Mouse (Mus musculus) spleen, postnatal 0 days (tissue): ENCODE results near the gene A730071L15Rik. TPM values are rescaled to one million over a fixed set of nuclear protein-coding genes. Genes with fewer than 3 reads are reported as not detected.

Source experiments
- polyA plus RNA-seq: library from polyadenylated mRNA; unstranded; fragments of >200 nt; fragmentation: Nextera tagmentation; extraction: Ambion mirVana; gene quantifications from 2 replicates; pipeline ENCODE4 v1.2.1, GENCODE M21; 2015

A730071L15Rik gene
- 0.24 and 0.40 TPM in 2 replicates for polyA plus RNA-seq

DNA sequence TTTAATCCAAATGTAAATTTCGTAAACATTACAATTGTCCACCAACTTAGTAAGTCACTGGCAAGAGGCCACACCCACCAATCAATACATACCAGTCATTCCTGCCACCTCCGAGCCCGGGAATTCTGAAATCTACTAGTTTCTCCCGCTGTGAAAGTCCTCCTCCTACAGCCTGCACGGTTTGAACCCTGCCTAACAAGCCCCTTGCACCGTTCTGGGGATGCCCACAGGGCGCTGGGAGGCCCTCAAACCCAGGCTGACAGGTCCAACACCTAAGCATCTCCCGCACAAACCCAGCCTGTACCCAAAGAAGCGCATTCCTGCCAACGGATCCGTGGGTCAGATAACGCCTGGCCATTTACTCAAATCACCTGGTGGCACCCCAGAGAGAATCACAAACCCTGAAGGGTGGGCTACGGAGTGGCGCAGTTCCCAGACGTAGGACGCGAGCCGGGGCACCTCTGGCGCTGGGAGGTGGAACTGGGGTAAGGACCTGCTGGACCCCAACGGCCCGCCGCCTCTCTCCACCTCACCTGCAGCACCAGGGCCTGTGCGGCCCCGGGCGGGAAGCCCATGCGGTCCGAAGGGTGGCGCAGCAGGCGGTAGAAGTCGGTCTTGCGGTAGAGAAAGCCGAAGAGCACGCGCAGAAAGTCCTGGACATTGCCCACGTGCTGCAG, at the start of gene A730071L15Rik:
TSS of gene A730071L15Rik (plus strand) at position 620 of the 677 bp plus-strand sequence.

DNA sequence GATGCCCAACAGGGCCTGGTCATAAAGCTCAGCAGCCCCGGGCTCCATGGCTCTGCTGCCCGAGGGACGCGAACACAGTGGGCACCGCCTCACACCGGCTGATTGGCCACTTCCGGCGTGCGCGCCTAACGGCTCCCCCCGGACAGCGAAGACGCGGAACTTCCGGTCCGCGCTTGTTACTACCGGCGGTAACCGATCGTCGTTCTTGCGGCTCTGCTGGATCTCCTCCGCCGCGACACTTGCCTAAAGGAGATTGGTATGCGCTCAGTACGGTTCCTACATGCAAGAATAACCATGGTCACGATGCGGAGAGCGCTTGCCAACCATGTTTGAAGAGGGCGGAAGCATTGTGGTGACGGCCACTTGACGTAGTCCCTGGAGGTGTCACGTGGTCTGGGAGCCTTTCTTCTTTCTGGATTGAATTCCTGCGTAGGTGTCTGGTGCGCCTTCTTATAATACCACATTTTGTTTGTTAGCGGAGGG, 299 bp downstream of the A730071L15Rik start, which contains the start of gene Nudcd3:
TSS of gene Nudcd3 (minus strand) at position 329 of the 483 bp plus-strand sequence.

DNA sequence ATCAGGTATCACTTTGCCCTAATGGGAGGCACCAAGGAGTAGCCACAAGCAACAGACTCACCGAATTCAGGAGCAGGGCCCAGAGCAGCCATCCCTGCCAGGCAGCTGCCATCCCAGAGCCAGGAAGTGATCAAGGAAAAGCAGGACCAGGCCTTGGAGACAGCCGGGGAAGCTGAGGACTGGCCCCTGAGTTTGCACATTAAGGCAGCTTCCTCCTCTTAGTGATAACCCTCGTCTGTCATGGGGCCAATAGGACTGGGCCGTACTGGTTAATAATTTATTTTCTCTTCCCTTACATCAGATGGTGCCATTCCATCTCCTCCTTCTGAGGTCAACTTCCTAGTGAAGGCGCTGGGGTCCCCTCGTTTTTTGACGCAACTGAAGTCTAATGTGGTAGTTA, 30.2 kb downstream of the A730071L15Rik start, which contains the start of gene Npc1l1:
TSS of gene Npc1l1 (minus strand) at position 132 of the 400 bp plus-strand sequence.

Other genes with a start within 250 kb of the A730071L15Rik start
- 0.10 and 0.34 TPM in 2 replicates for gene Gck, start 249.9 kb upstream of the A730071L15Rik start, polyA plus RNA-seq
- gene Ykt6, start 244.3 kb upstream of the A730071L15Rik start, polyA plus RNA-seq, result 22.9 and 24.9 TPM in 2 replicates
- gene Camk2b, start 133.7 kb upstream of the A730071L15Rik start, polyA plus RNA-seq, result 0.46 and 0.62 TPM in 2 replicates
- 15.8 and 18.9 TPM in 2 replicates for gene Nudcd3, start 386 bp downstream of the A730071L15Rik start, polyA plus RNA-seq
- not detected in 2 replicates for gene Npc1l1, start 30.1 kb downstream of the A730071L15Rik start, polyA plus RNA-seq
- gene Ddx56, start 67.7 kb downstream of the A730071L15Rik start, polyA plus RNA-seq, result 46.5 and 49.6 TPM in 2 replicates
- gene Tmed4, start 74.8 kb downstream of the A730071L15Rik start, polyA plus RNA-seq, result 34.5 and 40.6 TPM in 2 replicates
- 61.0 and 61.5 TPM in 2 replicates for gene Ogdh, start 91.6 kb downstream of the A730071L15Rik start, polyA plus RNA-seq
- gene Zmiz2, start 189.0 kb downstream of the A730071L15Rik start, polyA plus RNA-seq, result 8.8 and 9.6 TPM in 2 replicates
- 3,022 and 3,125 TPM in 2 replicates for gene Ppia, start 215.4 kb downstream of the A730071L15Rik start, polyA plus RNA-seq
- gene H2afv, start 244.4 kb downstream of the A730071L15Rik start, polyA plus RNA-seq, result 244 and 272 TPM in 2 replicates